18 mouse cellular contexts compared by ENCODE assay signal in the genomic region with DNA sequence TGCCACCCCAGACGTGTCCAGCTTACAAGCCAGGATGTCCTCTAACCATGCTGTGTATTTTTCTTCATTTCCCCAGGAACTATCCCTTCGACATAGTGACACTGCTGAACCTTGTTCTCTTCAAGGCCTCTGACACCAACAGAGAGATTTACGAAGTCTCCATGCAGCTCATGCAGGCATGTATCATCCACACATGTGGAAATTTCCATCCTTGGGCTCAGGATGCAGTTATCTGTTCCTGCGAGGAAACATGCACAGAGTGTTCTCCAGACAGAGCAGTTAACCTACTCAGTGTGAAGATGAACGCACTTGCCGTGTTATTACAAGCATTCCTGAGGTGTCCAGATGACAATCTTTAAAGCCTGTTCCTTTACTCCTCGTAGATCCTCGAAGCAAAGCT.
DNase-seq lines count a peak whose midpoint lies in the region; TF ChIP-seq lines count a peak whose summit lies in the region.
"Had no signal": no experiment of that assay in that cellular context is flagged by ENCODE, and none has a peak within 500 bp of the region (broad histone marks: within the 10 kb centered on the region; RNA-seq: fewer than 3 reads in every experiment).

No protein-coding gene starts in this region.

- peak; percentile 52 for DNase-seq in adrenal gland, adult 2 months
- DNase-seq in adrenal gland, adult 18-20 months (ENCODE audit: low spot score in 2 of 2): no peak
- DNase-seq in adrenal gland, postnatal 14 days: peak; percentile 40
- DNase-seq in adrenal gland, postnatal 10 days: no peak
- no peak for DNase-seq in layer of hippocampus, adult 2 months (ENCODE audit: low spot score in 2 of 2)
- DNase-seq in layer of hippocampus, postnatal 10 days (ENCODE audit: low spot score in 2 of 2): no peak
- peak; percentile 19 for DNase-seq in fat pad, adult 2 months (ENCODE audit: extremely low read depth, low read depth, low spot score)
- no peak for DNase-seq in thymus, postnatal 14 days
- DNase-seq: cerebellum, adult 11-12 months; cerebellum, adult 9-10 months; cerebellum, postnatal 10 days; embryo, embryonic 11 days; forebrain, postnatal 0 days had no signal

- peak overlapping the region; percentile 29; the same call in 1 of the 2 replicates for H3K27ac ChIP-seq in layer of hippocampus, adult 2 months
- H3K27ac ChIP-seq: embryonic facial prominence, embryonic 13.5 days; embryonic facial prominence, embryonic 15.5 days; forebrain, embryonic 13.5 days; forebrain, embryonic 15.5 days had no signal

- TF ChIP-seq CTCF in layer of hippocampus, adult 2 months (conservative IDR thresholded peaks at IDR 0.05): no peak

- H3K4me3 ChIP-seq in layer of hippocampus, adult 2 months: no peak overlapping the region
- H3K4me3 ChIP-seq: embryonic facial prominence, embryonic 13.5 days; embryonic facial prominence, embryonic 15.5 days; erythroblast, embryonic 14.5 days; forebrain, embryonic 13.5 days; forebrain, embryonic 15.5 days had no signal

Comparison
In these comparisons a context has a peak if more than half of its experiments do, and no peak if none do; other contexts are left out.
1. DNase-seq: peak in adrenal gland, adult 2 months (single experiment), adrenal gland, postnatal 14 days (single experiment) and fat pad, adult 2 months (single experiment); none in adrenal gland, adult 18-20 months (0 of 2), adrenal gland, postnatal 10 days (single experiment), layer of hippocampus, adult 2 months (0 of 2), layer of hippocampus, postnatal 10 days (0 of 2) and thymus, postnatal 14 days (single experiment).